Mouse (Mus musculus) bone marrow, adult 2 months (tissue): ENCODE measurements around the gene Arhgap18. TPM values are rescaled to one million over a fixed set of nuclear protein-coding genes. Genes with fewer than 3 reads are reported as not detected.
A peak's percentile ranks its signal among the peaks of the same experiment; 100 is the strongest.

Experiments
- H3K27ac ChIP-seq: fragments of 200-500 bp; 2 replicates; pipeline ENCODE4 v1.5.1; 2012; ENCODE audit warnings: low read depth, mild to moderate bottlenecking, control low read depth, inconsistent platforms, low read length; ENCODE audit not compliant: control insufficient read depth, poor library complexity, insufficient read depth
- H3K4me1 ChIP-seq: fragments of 200-500 bp; 2 replicates; pipeline ENCODE4 v1.6.1; 2011; ENCODE audit warnings: low read length; ENCODE audit not compliant: control insufficient read depth, insufficient read depth
- H3K4me3 ChIP-seq: fragments of 200-500 bp; replicated peaks from 2 replicates; pipeline ENCODE3; 2011; ENCODE audit warnings: mild to moderate bottlenecking, low read depth, low read length, control low read depth; ENCODE audit not compliant: control insufficient read depth
- CTCF ChIP-seq: fragments of 200-500 bp; IDR thresholded peaks from 2 replicates; pipeline ENCODE4 v1.5.1; 2011; ENCODE audit warnings: low read length, control low read depth; ENCODE audit not compliant: control insufficient read depth, insufficient read depth
- POLR2A ChIP-seq: fragments of 200-500 bp; IDR thresholded peaks from 2 replicates; pipeline ENCODE4 v1.6.1; 2011; ENCODE audit warnings: low read depth, mild to moderate bottlenecking, control low read depth, low read length, borderline replicate concordance; ENCODE audit not compliant: control insufficient read depth
- WGBS: fragments of 180-500 bp; shearing (Covaris S2); methylation state at CpG from one replicate; pipeline ENCODE4 v1.1.7; 2018; 5-methylcytosine and 5-hydroxymethylcytosine counted together
- polyA plus RNA-seq: library from polyadenylated mRNA; stranded (reverse); fragments of >200 nt; gene quantifications from 2 replicates; pipeline ENCODE4 v1.2.4, GENCODE M21; 2011; ENCODE audit warnings: low replicate concordance; ENCODE audit not compliant: missing spikeins, insufficient read depth, insufficient read length

Gene Arhgap18
- polyA plus RNA-seq, 1 experiment = 22.4 TPM

GRCm38 (mm10) chr10:26884949-26885348 is 131.7 kb downstream of the Arhgap18 start:
- H3K4me1 ChIP-seq = no peaks in the 10 kb centered on the region
- H3K4me3 ChIP-seq = no peak overlapping the region
- WGBS = 87% methylated on average over 8 of the region's 8 CpGs
- H3K27ac ChIP-seq = no peak overlapping the region
- TF ChIP-seq POLR2A (no peak), CTCF (no peak)

GRCm38 (mm10) chr10:26889226-26889625 is 136.0 kb downstream of the Arhgap18 start:
- 86% methylated on average over 6 of the region's 6 CpGs for WGBS
- no peak for TF ChIP-seq CTCF
- TF ChIP-seq POLR2A = no peak
- H3K4me3 ChIP-seq = no peak overlapping the region
- no peaks in the 10 kb centered on the region for H3K4me1 ChIP-seq
- H3K27ac ChIP-seq = no peak overlapping the region

GRCm38 (mm10) chr10:26889754-26890153 is 136.5 kb downstream of the Arhgap18 start:
- TF ChIP-seq POLR2A (no peak), CTCF (no peak)
- H3K27ac ChIP-seq = no peak overlapping the region
- H3K4me3 ChIP-seq = no peak overlapping the region
- 80% methylated on average over 2 of the region's 2 CpGs for WGBS
- H3K4me1 ChIP-seq = no peaks in the 10 kb centered on the region

GRCm38 (mm10) chr10:26890269-26890955 is 137.2 kb downstream of the Arhgap18 start:
- Histone ChIP-seq H3K4me1 (no peaks in the 10 kb centered on the region), H3K4me3 (no peak overlapping the region), H3K27ac (no peak overlapping the region)
- WGBS = 14% methylated on average over 4 of the region's 4 CpGs
- TF ChIP-seq CTCF (peak; percentile 74), POLR2A (no peak)

- TF ChIP-seq CTCF (no peak), POLR2A (no peak)
- no peak overlapping the region for H3K27ac ChIP-seq
- H3K4me1 ChIP-seq = no peaks in the 10 kb centered on the region
- H3K4me3 ChIP-seq = no peak overlapping the region
- 78% methylated on average over 1 of the region's 1 CpGs for WGBS
Measured at GRCm38 (mm10) chr10:26893091-26893490, 139.9 kb downstream of the Arhgap18 start.

- TF ChIP-seq POLR2A = no peak
- TF ChIP-seq CTCF = no peak
- WGBS = 37% methylated on average over 6 of the region's 6 CpGs
- H3K27ac ChIP-seq = no peak overlapping the region
Measured at GRCm38 (mm10) chr10:26895726-26896125, 142.5 kb downstream of the Arhgap18 start.

GRCm38 (mm10) chr10:26900426-26900825 is 147.2 kb downstream of the Arhgap18 start:
- no peaks in the 10 kb centered on the region for H3K4me1 ChIP-seq
- H3K4me3 ChIP-seq = no peak overlapping the region
- 77% methylated on average over 1 of the region's 1 CpGs for WGBS

More at GRCm38 (mm10) chr10:26895726-26896125, 142.5 kb downstream of the Arhgap18 start:
- Histone ChIP-seq H3K4me1 (no peaks in the 10 kb centered on the region), H3K4me3 (no peak overlapping the region)

GRCm38 (mm10) chr10:26903781-26904180 is 150.6 kb downstream of the Arhgap18 start:
- H3K4me1 ChIP-seq = no peaks in the 10 kb centered on the region

More at GRCm38 (mm10) chr10:26900426-26900825, 147.2 kb downstream of the Arhgap18 start:
- no peak overlapping the region for H3K27ac ChIP-seq
- TF ChIP-seq CTCF (no peak), POLR2A (no peak)

GRCm38 (mm10) chr10:26911176-26911575 is 158.0 kb downstream of the Arhgap18 start:
- Histone ChIP-seq H3K4me1 (no peaks in the 10 kb centered on the region), H3K27ac (no peak overlapping the region), H3K4me3 (no peak overlapping the region)
- TF ChIP-seq CTCF (no peak), POLR2A (no peak)
- 83% methylated on average over 3 of the region's 3 CpGs for WGBS

More at GRCm38 (mm10) chr10:26903781-26904180, 150.6 kb downstream of the Arhgap18 start:
- no peak for TF ChIP-seq CTCF
- no peak for TF ChIP-seq POLR2A
- H3K27ac ChIP-seq = no peak overlapping the region
- no peak overlapping the region for H3K4me3 ChIP-seq
- 69% methylated on average over 1 of the region's 1 CpGs for WGBS
